Mouse (Mus musculus): Measurements from ENCODE around the gene Mxd4.

DNA sequence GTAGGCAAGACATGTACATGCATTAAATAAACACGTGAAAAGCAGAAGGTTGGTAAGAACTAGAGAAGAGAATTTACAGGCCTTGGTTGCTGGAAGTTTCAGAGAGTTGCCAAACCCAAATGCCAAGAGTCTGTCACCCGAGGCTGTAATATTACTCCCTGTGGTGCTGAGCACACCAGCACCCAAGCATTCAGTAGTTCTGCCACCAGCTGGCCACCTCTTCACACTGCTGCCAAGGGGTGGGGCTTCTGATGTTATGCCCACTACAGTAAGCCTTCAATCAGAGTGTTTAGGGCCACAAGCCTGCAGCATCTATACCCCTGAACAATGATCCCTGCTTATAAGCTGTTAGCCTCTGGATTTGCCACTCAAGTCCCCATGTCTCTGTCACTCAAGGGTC lies 13.9 kb upstream of the Mxd4 start:
- TF ChIP-seq TAL1 (IDR thresholded peaks at IDR 0.05; ENCODE audit: low read length) = no peak
- no peak for TF ChIP-seq GATA1 (IDR thresholded peaks at IDR 0.05; ENCODE audit: low read length)

Data from erythroblast, embryonic 14.5 days (primary cell).